Mouse (Mus musculus) embryonic fibroblast, embryonic 13.5 days (primary cell): ENCODE results near the gene Sh2b3.

Experiments
- CTCF ChIP-seq: IDR thresholded peaks from 2 replicates; pipeline ENCODE4 v1.5.1; 2011; ENCODE audit warnings: mild to moderate bottlenecking, control low read depth, low read length, moderate library complexity, borderline replicate concordance; ENCODE audit not compliant: insufficient read depth
- POLR2A ChIP-seq: IDR thresholded peaks from 2 replicates; pipeline ENCODE4 v1.6.1; 2011; ENCODE audit warnings: low read depth, mild to moderate bottlenecking, control low read depth, low read length, moderate library complexity

- TF ChIP-seq CTCF (no peak), POLR2A (no peak)
Measured at GRCm38 (mm10) chr5:121825606-121826005, 11.8 kb downstream of the Sh2b3 start.
